Mouse (Mus musculus): ENCODE data around the gene Gm12888.
"Not testable (repeated sequence)": the region's sequence is repeated elsewhere in the genome, so short reads cannot be mapped to it uniquely, and the experiment has no call there.

Gene Gm12888

DNA sequence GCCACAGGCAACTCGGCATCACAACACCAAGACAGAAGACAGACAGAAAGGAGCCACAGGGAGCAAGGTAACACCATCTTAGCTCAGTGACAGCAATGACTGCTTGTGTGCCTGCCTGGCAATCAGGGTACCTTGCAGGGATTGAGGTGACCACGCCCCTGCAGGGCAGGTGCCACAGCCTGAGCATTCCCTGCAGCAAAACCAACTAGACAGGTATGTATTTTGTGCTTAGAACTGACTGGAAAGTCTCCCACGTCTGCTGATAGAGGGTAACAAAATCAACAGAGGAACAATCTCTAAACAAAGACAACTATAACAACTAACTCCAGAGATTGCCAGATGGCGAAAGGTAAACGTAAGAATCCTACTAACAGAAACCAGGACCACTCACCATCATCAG, at the start of gene Gm12888:
Gene Gm12888 (minus strand): TSS at position 101 of the 400 bp plus-strand sequence.
- DNase-seq = not testable (repeated sequence)
